Mouse (Mus musculus): Measurements from ENCODE around the gene Iqcf1. TPM values are rescaled to one million over a fixed set of nuclear protein-coding genes. Genes with fewer than 3 reads are reported as not detected.

Iqcf1 gene
- not detected in 2 replicates for polyA plus RNA-seq (2016; fragmentation: Nextera tagmentation; extraction: Ambion mirVana)

DNA sequence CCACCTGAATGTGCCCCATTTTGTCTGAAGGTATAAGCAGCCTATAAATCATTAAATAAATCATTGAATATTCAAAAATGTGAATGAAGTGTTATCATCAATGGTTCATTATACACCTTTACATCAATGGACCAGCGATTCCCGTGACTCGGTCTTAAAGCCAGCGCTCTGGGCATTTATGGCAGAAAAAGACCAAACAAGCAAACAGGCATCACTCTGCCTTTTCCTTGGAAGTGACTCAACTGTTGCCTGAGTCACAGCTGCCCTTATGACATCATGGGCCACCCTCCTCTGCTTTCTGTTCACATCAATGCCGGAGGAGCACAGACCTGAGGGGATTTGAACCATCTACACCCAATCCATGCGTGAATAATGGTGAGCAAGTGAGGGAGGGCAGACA is at the start of gene Iqcf1:
Gene Iqcf1 (plus strand): TSS at position 301 of the 400 bp plus-strand sequence.
- no peak within 1 kb of the TSS for H3K27ac ChIP-seq
- ATAC-seq (ENCODE audit: low FRiP score), result no peak
- no peaks in the 10 kb centered on the region for H3K36me3 ChIP-seq
- H3K9me3 ChIP-seq (replicated peaks), result no peaks in the 10 kb centered on the region
- no peak within 1 kb of the TSS for H3K9ac ChIP-seq
- no peaks in the 10 kb centered on the region for H3K4me1 ChIP-seq
- 95% methylated on average over 6 of the region's 6 CpGs for WGBS
- H3K4me3 ChIP-seq, result no peak within 1 kb of the TSS
- no peak within 1 kb of the TSS for H3K4me2 ChIP-seq (replicated peaks)
- no peaks in the 10 kb centered on the region for H3K27me3 ChIP-seq

- Histone ChIP-seq H3K36me3 (no peaks in the 10 kb centered on the region), H3K9ac (no peak overlapping the region), H3K4me3 (no peak overlapping the region), H3K4me1 (peaks cover 67% of the 10 kb centered on the region), H3K27ac (no peak overlapping the region), H3K4me2 (replicated peaks) (no peak overlapping the region), H3K27me3 (no peaks in the 10 kb centered on the region), H3K9me3 (replicated peaks) (no peaks in the 10 kb centered on the region)
- WGBS, result 32% methylated on average over 9 of the region's 9 CpGs
- ATAC-seq (ENCODE audit: low FRiP score), result no peak
Measured at GRCm38 (mm10) chr9:106450661-106451060, 49.1 kb upstream of the Iqcf1 start.

GRCm38 (mm10) chr9:106451298-106451697 is 48.5 kb upstream of the Iqcf1 start:
- no peak overlapping the region for H3K4me2 ChIP-seq (replicated peaks)
- 70% methylated on average over 11 of the region's 11 CpGs for WGBS
- no peaks in the 10 kb centered on the region for H3K36me3 ChIP-seq
- H3K27ac ChIP-seq, result no peak overlapping the region
- H3K4me3 ChIP-seq, result no peak overlapping the region
- no peaks in the 10 kb centered on the region for H3K27me3 ChIP-seq
- no peak for ATAC-seq (ENCODE audit: low FRiP score)
- peaks cover 69% of the 10 kb centered on the region for H3K4me1 ChIP-seq
- H3K9me3 ChIP-seq (replicated peaks), result no peaks in the 10 kb centered on the region
- peak overlapping the region; percentile 38 for H3K9ac ChIP-seq

DNA sequence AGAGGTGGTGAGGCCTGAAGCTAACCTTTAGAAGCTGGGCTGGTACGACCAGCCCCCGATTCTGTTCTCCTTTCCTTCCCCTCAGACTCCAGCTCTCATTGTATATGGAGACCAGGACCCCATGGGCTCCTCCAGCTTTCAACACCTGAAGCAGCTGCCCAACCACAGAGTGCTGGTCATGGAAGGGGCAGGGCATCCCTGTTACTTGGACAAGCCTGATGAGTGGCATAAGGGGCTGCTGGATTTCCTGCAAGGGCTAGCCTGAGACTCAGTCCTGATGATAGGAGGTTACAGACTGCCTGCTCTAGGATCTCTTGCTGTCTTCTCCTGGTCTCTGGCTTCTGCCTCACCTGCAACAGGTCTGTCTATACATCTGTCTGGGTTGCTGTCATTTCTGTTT is 47.9 kb upstream of the Iqcf1 start:
- WGBS, result 89% methylated on average over 2 of the region's 2 CpGs
- Histone ChIP-seq H3K27me3 (no peaks in the 10 kb centered on the region), H3K9me3 (replicated peaks) (no peaks in the 10 kb centered on the region), H3K36me3 (no peaks in the 10 kb centered on the region), H3K4me1 (peaks cover 73% of the 10 kb centered on the region), H3K9ac (peak overlapping the region; percentile 97; the same call in 1 of the 2 replicates), H3K27ac (no peak overlapping the region), H3K4me2 (replicated peaks) (peak overlapping the region; percentile 99; the same call in 1 of the 2 replicates), H3K4me3 (no peak overlapping the region)
- ATAC-seq (ENCODE audit: low FRiP score), result no peak

DNA sequence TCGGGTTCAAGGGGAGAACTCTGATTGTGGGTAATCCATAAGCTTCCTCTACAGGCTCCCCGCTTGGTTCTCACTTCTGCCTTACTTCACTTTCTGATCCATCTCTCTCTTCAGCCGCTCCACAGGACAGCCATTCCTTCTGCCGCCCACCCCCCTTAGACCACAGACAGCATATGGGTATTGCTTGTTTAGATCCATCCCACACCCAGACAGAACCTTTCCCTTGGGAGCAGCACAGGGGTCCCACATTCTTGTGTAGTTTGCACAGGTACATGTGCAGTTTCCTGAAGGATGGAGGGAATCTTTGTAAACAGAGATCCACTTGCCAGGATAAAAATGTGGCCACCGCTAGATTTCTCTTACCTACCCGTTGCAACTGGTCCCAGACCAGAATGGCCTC is 47.4 kb upstream of the Iqcf1 start:
- peak overlapping the region; percentile 97 for H3K9ac ChIP-seq
- 18% methylated on average over 6 of the region's 6 CpGs for WGBS
- peak overlapping the region; percentile 77; the same call in 1 of the 2 replicates for H3K4me3 ChIP-seq
- H3K4me2 ChIP-seq (replicated peaks), result peak overlapping the region; percentile 99
- no peak for ATAC-seq (ENCODE audit: low FRiP score)
- peaks cover 74% of the 10 kb centered on the region for H3K4me1 ChIP-seq
- peak overlapping the region; percentile 96 for H3K27ac ChIP-seq
- no peaks in the 10 kb centered on the region for H3K27me3 ChIP-seq
- no peaks in the 10 kb centered on the region for H3K9me3 ChIP-seq (replicated peaks)
- H3K36me3 ChIP-seq, result no peaks in the 10 kb centered on the region

GRCm38 (mm10) chr9:106452821-106453220 is 46.9 kb upstream of the Iqcf1 start:
- Histone ChIP-seq H3K27me3 (no peaks in the 10 kb centered on the region), H3K9me3 (replicated peaks) (no peaks in the 10 kb centered on the region), H3K9ac (peak overlapping the region; percentile 97), H3K4me1 (peaks cover 75% of the 10 kb centered on the region), H3K4me3 (peak overlapping the region; percentile 77), H3K36me3 (peaks cover under 1% of the 10 kb centered on the region; the same call in 1 of the 2 replicates), H3K27ac (peak overlapping the region; percentile 96), H3K4me2 (replicated peaks) (peak overlapping the region; percentile 99)
- ATAC-seq (ENCODE audit: low FRiP score), result peak; percentile 7; the same call in 1 of the 2 replicates
- WGBS, result 0% methylated on average over 6 of the region's 7 CpGs

DNA sequence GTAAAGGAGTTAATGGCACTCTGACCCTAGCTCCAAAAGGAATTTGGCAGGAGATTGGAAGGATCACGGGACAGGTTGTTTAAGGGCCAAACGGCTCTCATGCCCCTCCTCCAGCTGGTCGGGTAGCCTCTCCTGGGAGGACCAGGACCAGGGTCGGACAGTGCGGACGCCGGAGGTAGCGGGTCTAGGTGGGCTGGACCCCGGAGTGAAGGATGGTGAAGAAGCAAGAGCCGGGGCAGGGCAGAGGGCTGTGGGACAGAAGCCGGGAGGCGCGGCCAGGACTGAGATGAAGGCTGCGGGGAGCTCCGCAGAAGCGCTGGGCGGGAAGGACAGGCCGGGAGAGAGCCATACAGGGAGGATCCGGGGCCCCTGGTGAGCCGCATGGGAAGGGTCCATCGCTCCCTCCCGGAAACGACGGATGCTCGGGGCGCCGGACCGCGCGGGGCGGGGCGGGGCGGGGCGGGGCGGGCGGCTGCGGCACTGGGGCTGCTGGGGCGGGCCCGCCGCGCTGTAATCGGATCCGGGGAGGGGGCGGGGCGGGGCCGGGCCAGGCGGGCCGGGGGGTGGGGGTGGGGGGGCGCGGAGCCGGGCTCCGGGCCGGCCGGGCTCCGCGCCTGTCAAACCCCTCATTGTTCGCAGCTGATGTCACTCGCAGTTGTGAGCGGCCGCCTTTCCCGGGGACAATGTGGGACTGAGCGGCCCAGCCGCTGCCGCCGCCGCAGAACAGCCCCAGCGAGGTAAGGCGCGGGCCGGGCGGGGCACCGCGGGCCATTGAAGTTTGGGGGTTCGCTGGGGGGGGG is 46.3 kb upstream of the Iqcf1 start, which contains the start of gene Pcbp4:
Gene Pcbp4 (plus strand): TSS at position 21 of the 800 bp plus-strand sequence.
- WGBS, result 1% methylated on average over 47 of the region's 74 CpGs
- ATAC-seq (ENCODE audit: low FRiP score), result peak; percentile 68
- no peaks in the 10 kb centered on the region for H3K9me3 ChIP-seq (replicated peaks)

GRCm38 (mm10) chr9:106454071-106454761 is 45.6 kb upstream of the Iqcf1 start:
- Histone ChIP-seq H3K9ac (peak overlapping the region; percentile 97), H3K36me3 (peaks cover 7% of the 10 kb centered on the region; the same call in 1 of the 2 replicates), H3K27ac (peak overlapping the region; percentile 96), H3K4me1 (peaks cover 76% of the 10 kb centered on the region), H3K9me3 (replicated peaks) (no peaks in the 10 kb centered on the region), H3K27me3 (no peaks in the 10 kb centered on the region), H3K4me2 (replicated peaks) (peak overlapping the region; percentile 99), H3K4me3 (peak overlapping the region; percentile 77)
- peak; percentile 7; the same call in 1 of the 2 replicates for ATAC-seq (ENCODE audit: low FRiP score)
- WGBS, result 2% methylated on average over 11 of the region's 20 CpGs

More for the DNA sequence above, 46.3 kb upstream of the Iqcf1 start, which contains the start of gene Pcbp4:
- H3K36me3 ChIP-seq, result peaks cover 6% of the 10 kb centered on the region; the same call in 1 of the 2 replicates
- peak within 1 kb of the TSS; percentile 96 for H3K27ac ChIP-seq
- no peaks in the 10 kb centered on the region for H3K27me3 ChIP-seq
- peaks cover 75% of the 10 kb centered on the region for H3K4me1 ChIP-seq
- H3K4me3 ChIP-seq, result peak within 1 kb of the TSS; percentile 77
- peak within 1 kb of the TSS; percentile 97 for H3K9ac ChIP-seq
- H3K4me2 ChIP-seq (replicated peaks), result peak within 1 kb of the TSS; percentile 99

DNA sequence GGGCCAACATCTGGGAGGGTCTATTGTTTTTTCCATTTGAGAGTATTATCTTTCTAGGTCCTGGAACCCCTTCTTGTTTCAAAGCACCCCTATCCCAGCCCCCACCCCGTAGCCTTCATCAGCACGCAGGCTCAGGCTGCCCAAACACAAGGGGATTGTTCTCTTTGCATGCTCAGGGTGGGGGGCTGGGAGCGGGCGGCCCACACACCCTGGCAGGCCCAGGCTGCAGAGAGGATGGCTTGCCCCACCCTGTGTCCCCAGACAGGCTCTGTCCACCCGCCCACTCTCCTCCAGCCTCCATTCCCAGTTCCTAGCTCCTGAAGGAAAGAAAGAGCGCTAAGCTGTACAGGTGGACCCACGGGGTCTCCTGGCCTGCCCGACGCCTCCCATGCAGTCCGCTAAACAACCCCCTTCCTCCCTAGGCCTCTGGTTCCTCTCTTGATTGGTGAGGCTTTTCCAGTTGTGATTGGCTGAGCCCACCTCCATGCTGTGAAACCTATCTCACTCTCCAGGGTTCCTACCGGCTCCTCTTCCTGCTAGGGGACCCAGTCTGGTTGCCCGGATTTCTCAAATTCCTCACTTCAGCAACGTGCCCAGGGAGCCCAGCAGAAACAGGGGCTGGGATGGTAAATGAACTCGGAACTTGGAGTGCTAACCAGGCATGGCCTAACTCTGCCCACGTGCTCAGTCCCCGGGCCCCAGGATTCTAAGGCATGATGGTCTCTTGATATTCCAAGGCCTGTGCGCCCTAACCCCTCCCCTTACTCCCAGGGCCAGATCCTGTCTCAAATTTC is 44.7 kb upstream of the Iqcf1 start:
- Histone ChIP-seq H3K27me3 (no peaks in the 10 kb centered on the region), H3K27ac (peak overlapping the region; percentile 96), H3K9me3 (replicated peaks) (no peaks in the 10 kb centered on the region), H3K4me3 (peak overlapping the region; percentile 77), H3K4me2 (replicated peaks) (peak overlapping the region; percentile 99), H3K4me1 (peaks cover 82% of the 10 kb centered on the region), H3K9ac (peak overlapping the region; percentile 97), H3K36me3 (peaks cover 13% of the 10 kb centered on the region)
- peak; percentile 33 for ATAC-seq (ENCODE audit: low FRiP score)
- WGBS, result 2% methylated on average over 17 of the region's 17 CpGs

GRCm38 (mm10) chr9:106456325-106457162 is 43.2 kb upstream of the Iqcf1 start:
- Histone ChIP-seq H3K4me3 (peak overlapping the region; percentile 77), H3K27ac (peak overlapping the region; percentile 96), H3K9me3 (replicated peaks) (no peaks in the 10 kb centered on the region), H3K27me3 (no peaks in the 10 kb centered on the region), H3K4me1 (peaks cover 81% of the 10 kb centered on the region), H3K9ac (peak overlapping the region; percentile 97), H3K4me2 (replicated peaks) (peak overlapping the region; percentile 99), H3K36me3 (peaks cover 28% of the 10 kb centered on the region)
- 25% methylated on average over 14 of the region's 15 CpGs for WGBS
- peak; percentile 8; the same call in 1 of the 2 replicates for ATAC-seq (ENCODE audit: low FRiP score)

- Histone ChIP-seq H3K27ac (peak overlapping the region; percentile 96), H3K36me3 (peaks cover 34% of the 10 kb centered on the region), H3K4me3 (peak overlapping the region; percentile 77), H3K27me3 (no peaks in the 10 kb centered on the region), H3K4me1 (peaks cover 75% of the 10 kb centered on the region), H3K4me2 (replicated peaks) (peak overlapping the region; percentile 99), H3K9ac (peak overlapping the region; percentile 97), H3K9me3 (replicated peaks) (no peaks in the 10 kb centered on the region)
- 33% methylated on average over 9 of the region's 9 CpGs for WGBS
- ATAC-seq (ENCODE audit: low FRiP score), result no peak
Measured at GRCm38 (mm10) chr9:106457163-106457559, 42.6 kb upstream of the Iqcf1 start.

Data from hindbrain, embryonic 12.5 days (tissue).